Mouse (Mus musculus) cerebellum, postnatal 14 days (tissue): ENCODE results near the gene Tor2a.

Experiments
- DNase-seq, 2 experiments: peaks; one replicate each; pipeline ENCODE4 v3.0.0; 2021; ENCODE audit warnings: mixed read lengths in 2 of 2

Gene Tor2a

GRCm38 (mm10) chr2:32757056-32757845 is at the start of gene Tor2a:
Gene Tor2a (plus strand): TSS chr2:32757234.
- peak; percentile 97 for DNase-seq

- DNase-seq = peak; percentile 61 to 84
Observed at GRCm38 (mm10) chr2:32708643-32709042, 48.4 kb upstream of the Tor2a start.

- DNase-seq = no peak
Observed at GRCm38 (mm10) chr2:32709521-32710137, 47.4 kb upstream of the Tor2a start.

- no peak for DNase-seq
Observed at GRCm38 (mm10) chr2:32710425-32710824, 46.6 kb upstream of the Tor2a start.

- DNase-seq = no peak
Observed at GRCm38 (mm10) chr2:32711301-32712056, 45.6 kb upstream of the Tor2a start.

- DNase-seq = peak; percentile 66 to 67
Observed at GRCm38 (mm10) chr2:32712108-32712551, 44.9 kb upstream of the Tor2a start.

- peak; percentile 97 to 98 for DNase-seq
Observed at GRCm38 (mm10) chr2:32712586-32712933, 44.5 kb upstream of the Tor2a start.

- peak; percentile 95 to 96 for DNase-seq
Observed at GRCm38 (mm10) chr2:32712934-32713817, 43.9 kb upstream of the Tor2a start, which contains the start of gene Cdk9. Gene Cdk9 (minus strand): TSS chr2:32713076.

- DNase-seq = peak in 1 of 2 experiments; percentile 43
Observed at GRCm38 (mm10) chr2:32714117-32714986, 42.7 kb upstream of the Tor2a start.

GRCm38 (mm10) chr2:32714987-32715425 is 42.0 kb upstream of the Tor2a start:
- no peak for DNase-seq

- peak in 1 of 2 experiments; percentile 37 for DNase-seq
Observed at GRCm38 (mm10) chr2:32718761-32719160, 38.3 kb upstream of the Tor2a start.

- no peak for DNase-seq
Observed at GRCm38 (mm10) chr2:32720053-32720452, 37.0 kb upstream of the Tor2a start.

GRCm38 (mm10) chr2:32720681-32721229 is 36.3 kb upstream of the Tor2a start, which contains the start of gene Sh2d3c:
Gene Sh2d3c (plus strand): TSS chr2:32721055.
- no peak for DNase-seq

- DNase-seq = no peak
Observed at GRCm38 (mm10) chr2:32722046-32722445, 35.0 kb upstream of the Tor2a start.

- no peak for DNase-seq
Observed at GRCm38 (mm10) chr2:32722581-32722980, 34.5 kb upstream of the Tor2a start.

GRCm38 (mm10) chr2:32724149-32724548 is 32.9 kb upstream of the Tor2a start:
- no peak for DNase-seq

- no peak for DNase-seq
Observed at GRCm38 (mm10) chr2:32724832-32725790, 31.9 kb upstream of the Tor2a start.

- peak; percentile 84 to 88 for DNase-seq
Observed at GRCm38 (mm10) chr2:32727435-32727834, 29.6 kb upstream of the Tor2a start.

- no peak for DNase-seq
Observed at GRCm38 (mm10) chr2:32728463-32728862, 28.6 kb upstream of the Tor2a start.

- DNase-seq = no peak
Observed at GRCm38 (mm10) chr2:32729547-32729946, 27.5 kb upstream of the Tor2a start.
